Mouse (Mus musculus): ENCODE data around the gene Naa80.

Naa80 gene

DNA sequence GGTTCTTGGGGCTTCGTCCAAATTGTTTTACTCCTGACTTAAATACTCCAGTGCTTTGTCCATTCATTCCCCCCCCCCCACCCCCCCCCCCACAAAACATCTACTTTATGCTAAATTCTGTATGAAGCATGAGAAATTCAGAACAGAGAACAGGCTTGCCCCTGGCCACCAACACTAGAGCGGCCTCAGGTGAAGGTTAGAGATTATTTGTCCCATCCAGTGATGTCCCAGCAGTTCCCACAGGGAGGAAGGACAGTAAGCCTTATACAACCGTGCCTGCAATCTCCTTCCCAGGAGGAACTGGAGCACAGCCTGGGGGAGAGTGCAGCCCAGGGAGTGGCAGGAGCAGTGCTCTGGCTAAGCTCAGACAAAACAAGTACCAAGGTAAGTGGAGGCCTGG lies at the start of gene Naa80:
TSS of gene Naa80 (plus strand) at position 301 of the 400 bp plus-strand sequence.
- no peak for DNase-seq

DNA sequence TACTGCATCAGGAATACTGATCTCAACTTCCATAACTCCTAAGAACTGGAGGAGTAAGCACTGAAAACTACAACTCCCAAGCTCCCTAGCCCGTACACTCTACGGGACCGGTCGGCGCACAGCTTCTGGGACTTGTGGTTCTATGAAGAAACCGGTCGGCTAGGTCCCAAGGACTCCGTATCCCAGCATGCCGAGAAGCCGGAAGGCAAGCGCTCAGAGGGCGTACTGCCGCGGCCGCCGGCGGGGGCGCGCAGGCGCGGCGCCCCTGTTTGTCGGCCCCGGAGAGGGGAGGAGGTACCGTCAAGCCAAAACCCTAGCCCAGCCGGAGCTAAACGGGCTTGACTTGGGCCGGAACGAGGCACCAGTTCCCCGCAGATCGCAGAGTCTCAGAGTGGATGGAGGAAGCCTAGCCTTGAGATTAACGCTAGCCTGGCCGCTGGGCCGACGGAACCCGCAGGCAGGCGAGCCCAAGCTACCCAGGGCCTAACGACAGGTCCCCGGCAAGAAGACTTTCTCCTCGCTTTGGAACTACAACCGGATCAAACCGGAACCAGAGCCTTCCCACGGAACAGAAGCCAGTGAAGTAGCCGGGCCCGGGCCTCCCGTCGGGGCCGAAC lies 44.8 kb upstream of the Naa80 start, which contains the start of gene Tmem115:
TSS of gene Tmem115 (plus strand) at position 155 of the 617 bp plus-strand sequence.
- DNase-seq, result peak; percentile 98

DNA sequence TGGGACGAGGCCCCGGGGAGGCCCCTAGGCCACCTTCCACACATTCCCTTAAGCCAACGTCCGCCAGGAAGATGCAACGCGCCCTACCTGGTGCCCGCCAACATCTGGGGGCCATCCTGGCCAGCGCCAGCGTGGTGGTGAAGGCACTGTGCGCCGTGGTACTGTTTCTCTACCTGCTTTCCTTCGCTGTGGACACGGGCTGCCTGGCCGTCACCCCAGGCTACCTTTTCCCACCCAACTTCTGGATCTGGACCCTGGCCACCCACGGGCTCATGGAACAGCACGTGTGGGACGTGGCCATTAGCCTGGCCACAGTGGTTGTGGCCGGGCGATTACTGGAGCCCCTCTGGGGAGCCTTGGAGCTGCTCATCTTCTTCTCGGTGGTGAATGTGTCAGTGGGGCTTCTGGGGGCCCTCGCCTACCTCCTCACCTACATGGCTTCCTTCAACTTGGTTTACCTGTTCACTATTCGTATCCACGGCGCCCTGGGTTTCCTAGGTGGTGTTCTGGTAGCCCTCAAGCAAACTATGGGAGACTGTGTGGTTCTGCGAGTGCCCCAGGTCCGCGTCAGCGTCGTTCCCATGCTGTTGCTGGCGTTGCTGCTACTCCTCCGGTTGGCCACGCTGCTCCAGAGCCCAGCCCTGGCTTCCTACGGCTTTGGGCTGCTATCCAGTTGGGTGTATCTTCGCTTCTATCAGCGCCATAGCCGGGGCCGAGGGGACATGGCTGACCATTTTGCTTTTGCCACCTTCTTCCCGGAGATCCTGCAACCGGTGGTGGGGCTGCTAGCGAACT lies 44.1 kb upstream of the Naa80 start:
- no peak for DNase-seq

DNA sequence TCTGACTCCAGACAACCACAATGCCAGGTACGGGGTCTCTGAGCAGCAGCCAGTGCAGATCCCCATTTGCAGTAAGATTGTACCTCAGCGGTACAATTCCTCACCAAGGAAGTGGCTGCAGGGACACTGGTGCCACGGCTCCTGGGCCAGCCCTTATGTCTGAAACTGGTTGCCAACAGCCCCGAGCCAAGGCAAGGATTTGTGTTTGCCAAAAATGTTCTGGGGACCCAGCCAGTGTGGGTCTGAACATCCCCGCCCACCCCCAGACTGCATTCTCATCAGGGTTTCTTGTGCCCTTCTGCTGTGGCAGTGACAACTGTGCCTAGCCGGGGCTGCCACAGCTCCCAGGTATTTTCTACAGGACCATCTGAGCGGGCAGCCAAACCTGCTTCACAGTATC lies 40.5 kb upstream of the Naa80 start:
- DNase-seq, result no peak

DNA sequence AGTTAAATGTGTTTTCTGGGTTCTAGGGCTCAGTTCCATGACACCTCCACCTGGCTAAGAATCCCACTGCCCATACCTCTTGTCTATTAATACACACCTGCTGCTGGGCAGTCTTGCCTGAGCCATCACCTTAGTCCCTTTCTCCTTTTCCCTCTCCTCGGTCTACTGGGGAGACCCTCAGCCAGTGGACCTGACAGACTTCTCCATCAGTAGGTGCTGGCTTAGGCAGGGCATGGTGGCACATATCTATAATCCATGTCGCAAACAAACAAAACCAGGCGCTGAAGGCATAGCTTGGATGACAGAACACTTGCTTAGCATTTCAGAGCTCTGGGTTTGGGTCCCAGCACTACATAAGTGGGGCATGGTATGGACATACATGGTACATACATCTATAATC lies 40.0 kb upstream of the Naa80 start:
- DNase-seq, result no peak

DNA sequence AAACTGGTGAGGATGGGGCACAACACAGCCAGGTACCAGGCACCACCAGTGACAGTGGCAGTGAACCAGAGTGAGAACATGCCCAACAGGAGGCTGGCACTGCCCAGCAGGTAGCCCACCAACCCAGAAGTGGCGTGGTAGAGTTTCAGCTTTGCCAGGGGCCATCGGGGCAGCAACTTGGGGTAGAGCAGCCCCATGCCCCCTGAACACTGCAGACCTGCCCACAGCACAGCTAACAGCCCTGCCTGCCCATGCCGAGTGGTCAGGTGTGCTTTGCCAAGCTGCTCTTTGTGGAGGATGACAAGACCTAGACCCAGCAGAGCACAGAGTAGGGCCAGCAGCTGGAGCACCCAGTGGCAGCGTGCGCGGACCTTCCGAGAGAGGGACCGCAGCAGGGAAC lies 38.7 kb upstream of the Naa80 start:
- no peak for DNase-seq

DNA sequence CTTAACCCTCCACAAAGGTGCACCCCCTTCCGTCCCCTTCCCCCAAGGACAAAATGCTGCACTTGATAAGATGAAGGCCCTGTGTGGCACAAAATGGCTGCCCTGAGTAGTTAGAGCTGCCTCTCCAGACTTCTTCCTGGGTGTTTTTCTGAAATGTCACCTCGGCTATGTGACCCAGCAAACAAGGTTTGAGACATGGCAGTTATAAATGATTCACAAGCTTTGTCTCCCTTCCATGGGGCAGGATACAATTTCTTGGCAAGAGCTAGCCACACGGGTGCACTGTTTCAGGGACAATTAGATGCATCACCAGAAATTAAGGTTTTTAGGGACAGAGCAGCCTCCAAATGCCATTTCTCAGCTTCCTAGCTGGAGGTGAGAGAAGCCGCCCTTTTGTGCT lies 38.3 kb upstream of the Naa80 start:
- no peak for DNase-seq

DNA sequence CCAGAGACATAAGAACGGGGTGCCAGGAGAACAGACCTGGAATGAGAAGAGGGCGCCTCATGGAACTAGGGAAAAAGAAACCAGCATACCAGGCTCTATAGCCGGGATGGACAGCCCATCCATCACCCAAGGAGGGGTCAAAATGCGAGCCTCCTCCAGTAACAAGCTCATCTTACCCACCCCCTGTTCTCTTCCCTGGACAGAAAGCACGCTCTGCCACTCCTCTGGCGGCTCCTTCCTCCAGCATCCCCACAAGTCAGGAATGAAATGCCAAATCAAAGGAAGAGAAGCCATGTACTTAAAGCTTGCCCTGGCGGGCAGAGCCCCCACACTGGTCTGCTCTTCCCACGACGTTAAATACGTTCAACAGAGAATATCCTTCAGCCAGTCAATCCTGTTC lies 37.7 kb upstream of the Naa80 start:
- no peak for DNase-seq

DNA sequence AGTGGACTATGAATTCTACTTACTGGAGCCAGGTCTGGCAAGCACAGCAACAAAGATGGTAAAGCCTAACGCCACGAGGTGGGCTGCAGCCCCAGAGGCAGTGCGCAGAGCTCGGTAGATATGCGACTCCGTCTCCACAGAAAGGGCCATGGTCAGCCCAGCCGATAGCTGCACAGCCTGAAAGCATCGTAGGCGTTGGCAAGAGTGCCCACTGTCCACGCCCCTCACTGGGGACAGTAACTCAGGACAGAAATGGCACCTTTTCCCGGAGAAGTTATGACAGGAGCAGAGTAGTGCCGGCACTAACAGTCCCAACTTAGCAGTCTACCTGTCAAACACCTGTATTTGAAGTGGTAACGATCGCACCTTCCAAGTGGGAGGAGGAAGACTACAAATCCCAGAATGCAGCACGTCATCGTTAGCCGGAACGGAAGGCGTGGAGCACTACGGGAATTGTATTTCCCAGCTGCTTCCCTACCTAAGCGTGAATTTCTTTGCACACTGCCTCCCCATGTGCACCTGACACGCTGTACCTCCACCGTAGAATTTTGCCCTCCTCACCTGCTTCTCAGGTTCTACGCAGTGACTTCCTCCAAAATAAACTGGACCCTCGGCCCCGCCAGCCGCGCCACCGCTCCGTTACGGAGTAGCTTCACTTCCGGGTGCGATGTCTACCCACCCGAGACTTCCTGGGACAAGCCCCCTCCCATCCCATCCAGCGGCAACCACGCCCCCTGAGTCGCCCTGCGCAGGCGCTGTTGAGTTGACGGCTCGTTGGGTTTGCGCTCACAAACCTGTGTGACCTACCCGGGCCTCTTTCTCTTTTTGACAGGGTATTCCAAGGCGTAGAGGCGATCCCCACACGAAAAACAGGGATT lies 37.0 kb upstream of the Naa80 start, which contains the start of the genes Cyb561d2 and Nprl2:
TSS of gene Cyb561d2 (minus strand) at position 720 of the 878 bp plus-strand sequence.
TSS of gene Nprl2 (plus strand) at position 753 of the 878 bp plus-strand sequence.
- DNase-seq, result peak; percentile 96

DNA sequence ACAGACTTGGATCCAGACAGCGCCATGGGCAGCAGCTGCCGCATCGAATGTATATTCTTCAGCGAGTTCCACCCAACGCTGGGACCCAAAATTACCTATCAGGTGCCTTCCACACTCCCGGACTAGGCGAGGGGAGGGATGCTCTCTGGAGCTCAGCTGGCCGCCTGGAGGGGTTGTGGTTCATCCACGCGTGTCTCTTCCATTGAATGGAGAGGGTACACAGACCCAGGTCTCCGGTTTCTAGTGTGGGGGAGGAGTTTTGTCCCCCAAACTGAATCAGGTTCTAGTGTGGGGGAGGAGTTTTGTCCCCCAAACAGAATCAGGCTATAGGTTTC lies 36.4 kb upstream of the Naa80 start:
- DNase-seq, result no peak

DNA sequence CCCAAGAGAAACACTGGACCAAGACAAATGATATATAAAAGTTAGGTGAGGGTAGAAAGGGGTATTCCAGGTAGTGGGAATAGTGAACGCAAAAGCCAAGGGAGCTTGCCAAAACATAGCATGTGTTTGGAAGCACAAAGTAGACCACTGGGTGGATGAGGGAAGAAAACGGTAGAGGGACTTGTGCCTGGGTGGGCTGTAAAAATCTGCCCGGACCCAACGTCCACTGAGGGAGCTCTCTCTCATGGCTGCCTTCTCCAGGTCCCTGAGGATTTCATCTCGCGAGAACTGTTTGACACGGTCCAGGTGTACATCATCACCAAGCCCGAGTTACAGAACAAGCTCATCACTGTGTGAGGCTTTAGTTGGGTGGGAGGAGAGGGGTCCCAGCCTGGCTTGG lies 36.0 kb upstream of the Naa80 start:
- no peak for DNase-seq

DNA sequence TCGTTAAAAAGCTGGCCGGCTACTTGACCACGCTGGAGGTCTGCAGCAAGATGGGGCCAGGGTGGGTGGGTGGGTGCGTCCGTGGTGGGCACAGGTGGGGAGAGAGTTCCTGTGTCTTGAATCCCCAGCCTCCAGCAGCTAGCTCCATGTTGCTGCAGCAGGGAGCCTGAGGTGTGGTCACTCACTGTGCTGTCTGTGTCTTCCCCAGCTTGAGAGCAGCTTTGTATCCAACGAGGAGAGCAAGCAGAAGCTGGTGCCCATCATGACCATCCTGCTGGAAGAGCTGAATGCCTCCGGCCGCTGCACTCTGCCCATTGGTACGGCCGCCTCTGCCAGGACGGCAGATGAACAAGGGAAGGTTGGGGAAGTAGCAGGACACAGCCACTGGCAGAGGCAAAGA lies 35.4 kb upstream of the Naa80 start:
- DNase-seq, result no peak

DNA sequence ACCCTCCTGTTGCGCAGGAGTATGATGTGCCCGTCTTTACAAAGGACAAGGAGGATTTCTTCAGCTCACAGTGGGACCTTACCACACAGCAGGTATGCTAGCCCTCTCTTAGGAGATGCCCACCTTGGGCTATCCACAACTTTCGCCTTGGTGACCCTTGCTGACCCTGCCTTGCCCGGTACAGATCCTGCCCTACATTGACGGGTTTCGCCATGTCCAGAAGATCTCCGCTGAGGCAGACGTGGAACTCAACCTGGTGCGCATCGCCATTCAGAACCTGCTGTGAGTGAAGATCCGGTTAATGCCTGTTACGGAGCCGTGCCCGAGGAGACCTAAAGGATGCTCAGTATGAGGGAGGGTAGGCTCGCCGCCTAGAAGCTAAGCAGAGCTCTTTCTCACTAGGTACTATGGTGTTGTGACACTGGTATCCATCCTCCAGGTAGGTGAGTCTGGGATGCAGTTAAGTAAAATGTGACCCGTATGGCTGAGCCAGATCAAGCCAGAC lies 34.4 kb upstream of the Naa80 start:
- DNase-seq, result no peak

DNA sequence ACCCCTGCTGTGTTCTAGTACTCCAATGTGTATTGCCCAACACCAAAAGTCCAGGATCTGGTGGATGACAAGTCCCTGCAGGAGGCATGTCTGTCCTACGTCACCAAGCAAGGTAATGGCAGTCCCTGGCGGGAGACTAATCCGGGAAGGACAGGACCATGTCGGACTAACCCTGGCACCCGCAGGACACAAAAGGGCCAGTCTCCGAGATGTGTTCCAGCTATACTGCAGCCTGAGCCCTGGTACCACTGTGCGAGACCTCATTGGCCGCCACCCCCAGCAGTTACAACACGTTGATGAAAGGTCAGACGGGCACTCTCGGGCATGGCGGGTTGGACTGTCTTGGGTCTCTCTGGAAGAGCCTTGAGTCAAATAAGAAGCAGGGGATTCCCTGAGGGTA lies 34.0 kb upstream of the Naa80 start:
- DNase-seq, result no peak

DNA sequence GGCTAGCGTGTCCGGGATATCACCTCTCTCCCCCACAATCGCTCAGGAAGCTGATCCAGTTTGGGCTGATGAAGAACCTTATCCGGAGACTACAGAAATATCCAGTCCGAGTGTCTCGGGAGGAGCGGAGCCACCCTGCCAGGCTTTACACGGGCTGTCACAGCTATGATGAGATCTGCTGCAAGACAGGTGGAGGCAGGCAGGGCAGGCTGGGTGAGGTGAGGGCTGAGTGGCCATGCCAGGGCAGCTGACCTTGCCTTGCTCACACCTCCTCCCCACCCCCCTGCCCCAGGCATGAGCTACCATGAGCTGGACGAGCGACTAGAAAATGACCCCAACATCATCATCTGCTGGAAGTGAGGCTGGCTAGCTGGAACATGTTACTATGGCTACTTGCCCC lies 33.5 kb upstream of the Naa80 start:
- DNase-seq, result no peak

DNA sequence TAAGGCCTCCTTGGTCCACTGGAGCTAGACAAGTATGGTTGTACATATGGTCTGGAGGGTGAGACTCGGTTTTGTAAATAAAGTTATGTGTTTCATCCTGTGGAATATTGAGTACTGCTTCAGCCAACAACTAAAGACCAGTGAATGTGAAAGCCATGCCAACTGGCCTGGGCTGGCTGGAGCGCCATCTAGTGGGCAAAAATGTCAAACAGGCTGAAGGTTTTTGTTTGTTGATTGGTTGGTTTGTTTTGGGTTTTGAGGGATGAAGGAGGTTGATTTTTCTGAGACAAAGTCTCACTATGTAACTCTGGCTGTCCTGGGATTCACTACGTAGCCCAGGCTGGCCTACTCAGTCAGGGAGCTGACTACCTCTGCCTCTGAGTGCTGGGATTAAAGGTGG lies 33.1 kb upstream of the Naa80 start:
- DNase-seq, result peak; percentile 53

DNA sequence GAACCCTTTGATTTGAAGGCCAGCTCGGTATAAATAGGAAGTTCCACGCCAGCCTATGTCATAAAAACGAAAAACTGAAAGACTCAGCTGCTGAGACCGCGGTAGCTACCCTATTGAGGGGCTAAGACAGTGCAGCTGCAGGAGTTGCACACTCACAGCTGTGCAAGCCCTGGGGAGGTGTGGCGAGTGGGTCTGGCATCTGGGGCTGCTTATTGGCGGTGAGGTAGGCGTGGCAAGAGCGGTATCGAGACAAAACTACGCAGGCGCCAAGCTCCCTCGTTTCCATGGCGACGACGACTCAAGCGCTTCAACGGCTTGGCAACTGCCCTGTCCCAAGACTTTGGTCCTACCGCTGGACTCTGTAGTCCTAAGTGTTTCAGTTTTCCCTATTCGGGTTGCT lies 31.7 kb upstream of the Naa80 start, which contains the start of gene Zmynd10:
TSS of gene Zmynd10 (plus strand) at position 273 of the 400 bp plus-strand sequence.
- peak; percentile 92 for DNase-seq

DNA sequence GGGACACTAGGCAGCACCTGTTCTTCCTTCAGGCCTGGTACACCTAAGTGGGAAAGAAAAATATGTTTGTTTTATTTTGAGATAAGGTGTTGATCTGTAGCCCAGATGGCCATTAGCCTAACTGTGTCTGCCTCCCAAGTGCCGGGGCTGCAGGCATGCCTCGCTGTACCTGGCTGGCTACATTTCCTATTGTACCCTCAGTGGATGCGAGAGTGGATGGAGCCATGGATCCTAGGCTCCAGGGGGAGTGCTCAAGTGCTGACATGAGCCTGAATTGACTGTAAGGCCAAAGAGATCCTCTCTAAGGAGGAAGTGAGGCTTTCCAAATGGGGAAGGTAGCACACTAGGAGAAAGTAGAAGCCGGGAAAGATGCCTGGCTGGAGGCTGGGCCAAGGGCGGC lies 30.7 kb upstream of the Naa80 start:
- DNase-seq, result no peak

DNA sequence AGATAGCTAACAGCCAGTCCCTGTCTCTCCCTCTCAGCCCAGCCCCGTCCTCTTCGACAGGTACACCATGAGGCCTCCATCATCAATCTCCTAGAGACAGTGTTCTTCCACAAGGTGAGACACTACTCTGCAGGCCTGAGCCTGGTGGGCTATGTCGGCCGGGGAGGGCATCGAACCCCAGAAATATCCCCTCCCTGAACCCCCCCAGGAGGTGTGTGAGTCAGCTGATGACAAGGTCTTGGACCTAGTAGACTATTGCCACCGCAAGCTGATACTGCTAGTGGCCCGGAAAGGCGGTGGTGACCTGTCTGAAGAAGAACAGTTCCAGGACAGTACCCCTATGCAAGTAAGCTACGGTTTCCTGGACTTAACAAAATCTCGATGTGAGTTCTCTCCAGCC lies 29.9 kb upstream of the Naa80 start:
- DNase-seq, result no peak

DNA sequence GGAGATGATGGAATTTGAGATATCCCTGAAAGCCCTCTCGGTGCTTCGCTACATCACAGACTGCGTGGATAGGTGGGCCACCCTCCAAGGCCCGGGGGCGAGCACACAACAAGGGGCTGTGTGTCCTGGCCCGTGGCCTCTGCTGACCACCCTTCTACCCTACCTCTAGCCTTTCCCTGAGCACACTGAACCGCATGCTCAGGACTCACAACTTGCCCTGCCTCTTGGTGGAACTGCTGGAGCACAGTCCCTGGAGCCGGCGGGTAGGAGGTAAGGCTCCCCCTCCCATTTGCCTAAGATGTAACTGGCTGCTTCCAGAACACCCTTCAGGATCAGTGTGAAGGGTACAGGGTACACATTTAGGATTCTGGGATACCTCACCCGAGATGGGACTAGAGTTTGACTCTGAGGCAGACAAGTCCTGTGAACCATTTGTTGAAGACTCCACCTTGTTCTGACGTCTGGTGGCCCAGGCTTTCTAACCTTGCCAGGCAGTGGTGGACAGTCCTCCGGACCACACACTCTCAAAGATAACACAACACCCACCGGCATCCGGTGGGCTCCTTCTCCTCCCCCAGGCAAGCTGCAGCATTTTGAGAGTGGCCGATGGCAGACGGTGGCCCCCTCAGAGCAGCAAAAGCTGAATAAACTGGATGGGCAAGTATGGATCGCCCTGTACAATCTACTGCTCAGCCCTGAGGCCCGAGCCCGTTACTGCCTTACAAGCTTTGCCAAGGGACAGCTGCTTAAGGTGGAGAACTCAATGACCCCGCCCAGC lies 29.2 kb upstream of the Naa80 start:
- no peak for DNase-seq

DNA sequence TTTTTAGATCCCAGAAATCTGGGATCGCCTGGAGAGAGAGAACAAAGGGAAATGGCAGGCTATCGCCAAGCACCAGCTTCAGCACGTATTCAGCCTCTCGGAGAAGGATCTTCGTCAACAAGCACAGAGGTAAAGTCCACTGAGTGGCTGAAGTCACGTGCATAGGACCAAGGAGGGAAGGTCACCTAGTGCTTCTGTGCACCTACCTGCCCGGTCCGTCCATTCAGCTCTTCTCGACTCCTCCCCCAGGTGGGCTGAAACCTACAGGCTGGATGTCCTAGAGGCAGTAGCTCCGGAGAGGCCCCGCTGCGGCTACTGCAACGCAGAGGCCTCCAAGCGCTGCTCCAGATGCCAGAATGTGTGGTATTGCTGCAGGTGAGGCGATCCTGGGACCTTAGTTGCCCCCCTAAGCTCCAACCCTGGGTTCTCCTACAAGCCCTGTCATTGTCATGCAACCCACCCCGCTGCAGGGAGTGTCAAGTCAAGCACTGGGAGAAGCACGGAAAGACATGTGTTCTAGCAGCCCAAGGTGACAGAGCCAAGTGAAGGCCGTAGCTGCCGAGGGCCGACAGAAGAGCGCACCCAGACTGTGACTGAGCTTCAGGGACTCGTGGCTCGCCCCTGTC lies 28.1 kb upstream of the Naa80 start:
- DNase-seq, result no peak

All from right cerebral cortex, adult 18-20 months (tissue).